Mouse (Mus musculus) testis, postnatal 10 days (tissue): Measurements from ENCODE around the gene Cdh16.
A peak's percentile ranks its signal among the peaks of the same experiment; 100 is the strongest.
"Not testable (repeated sequence)": the region's sequence is repeated elsewhere in the genome, so short reads cannot be mapped to it uniquely, and the experiment has no call there.

ENCODE experiments used
- DNase-seq: peaks from one replicate; pipeline ENCODE4 v3.0.0; 2021; ENCODE audit warnings: low spot score

The Cdh16 gene

DNA sequence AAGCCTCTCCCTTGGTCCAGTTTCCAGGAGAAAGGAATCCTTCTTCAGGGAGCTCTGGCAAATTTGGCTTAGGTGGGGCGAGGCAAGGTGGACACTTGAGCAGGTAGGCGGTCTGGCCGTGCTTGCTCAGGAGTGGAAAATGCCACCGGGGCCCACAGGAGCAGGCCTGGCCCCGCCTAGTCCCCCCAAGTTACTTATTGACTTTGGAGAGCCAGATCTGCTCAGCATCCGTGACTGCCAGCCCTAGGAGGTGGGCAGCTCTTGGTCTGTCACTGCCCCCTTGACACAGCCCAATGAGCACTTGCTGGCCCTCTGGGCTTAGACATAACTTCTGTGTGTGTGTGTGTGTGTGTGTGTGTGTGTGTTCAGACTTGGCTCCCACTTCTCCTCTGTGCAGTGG lies at the start of gene Cdh16:
Cdh16 (minus strand) TSS at position 236 of the 400 bp plus-strand sequence.
- no peak for DNase-seq

- no peak for DNase-seq
Measured at GRCm38 (mm10) chr8:104655614-104656013, 31.4 kb upstream of the Cdh16 start.

DNA sequence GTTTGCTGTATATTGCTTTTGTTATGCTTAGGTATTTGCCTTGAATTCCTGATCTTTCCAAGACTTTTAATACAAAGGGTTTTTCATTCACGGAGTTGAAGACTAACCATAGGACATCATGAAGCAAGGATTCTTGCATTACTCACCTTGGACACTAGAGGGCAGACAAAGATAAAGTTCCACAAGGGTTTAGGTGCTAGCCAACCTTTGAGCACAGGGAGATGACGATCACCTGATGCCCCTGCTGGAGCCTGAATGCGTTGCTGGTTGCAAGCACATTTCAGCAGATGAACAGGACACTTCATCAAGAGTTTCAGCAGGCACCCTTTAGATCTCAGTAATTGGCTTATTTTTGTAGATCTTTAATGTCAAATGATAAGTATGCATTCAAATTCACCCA lies 30.8 kb upstream of the Cdh16 start:
- peak; percentile 70 for DNase-seq

GRCm38 (mm10) chr8:104644187-104644586 lies 20.0 kb upstream of the Cdh16 start:
- not testable (repeated sequence) for DNase-seq

DNA sequence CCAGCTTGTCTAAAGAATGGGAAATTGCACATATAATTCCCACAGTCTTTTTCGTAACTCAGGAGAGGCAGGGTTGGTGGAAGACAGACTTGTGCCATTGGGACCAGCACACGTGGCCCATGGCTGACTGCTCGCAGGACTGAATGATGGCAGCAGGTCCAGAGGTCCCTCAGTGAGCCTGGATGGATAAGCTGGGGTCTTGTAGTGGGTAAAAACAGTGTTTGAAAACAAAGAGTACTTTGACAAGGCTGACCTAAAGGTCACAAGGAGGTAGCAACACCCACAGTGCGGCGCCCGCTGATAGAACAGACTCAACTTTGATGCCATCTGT lies 18.1 kb upstream of the Cdh16 start:
- no peak for DNase-seq

DNA sequence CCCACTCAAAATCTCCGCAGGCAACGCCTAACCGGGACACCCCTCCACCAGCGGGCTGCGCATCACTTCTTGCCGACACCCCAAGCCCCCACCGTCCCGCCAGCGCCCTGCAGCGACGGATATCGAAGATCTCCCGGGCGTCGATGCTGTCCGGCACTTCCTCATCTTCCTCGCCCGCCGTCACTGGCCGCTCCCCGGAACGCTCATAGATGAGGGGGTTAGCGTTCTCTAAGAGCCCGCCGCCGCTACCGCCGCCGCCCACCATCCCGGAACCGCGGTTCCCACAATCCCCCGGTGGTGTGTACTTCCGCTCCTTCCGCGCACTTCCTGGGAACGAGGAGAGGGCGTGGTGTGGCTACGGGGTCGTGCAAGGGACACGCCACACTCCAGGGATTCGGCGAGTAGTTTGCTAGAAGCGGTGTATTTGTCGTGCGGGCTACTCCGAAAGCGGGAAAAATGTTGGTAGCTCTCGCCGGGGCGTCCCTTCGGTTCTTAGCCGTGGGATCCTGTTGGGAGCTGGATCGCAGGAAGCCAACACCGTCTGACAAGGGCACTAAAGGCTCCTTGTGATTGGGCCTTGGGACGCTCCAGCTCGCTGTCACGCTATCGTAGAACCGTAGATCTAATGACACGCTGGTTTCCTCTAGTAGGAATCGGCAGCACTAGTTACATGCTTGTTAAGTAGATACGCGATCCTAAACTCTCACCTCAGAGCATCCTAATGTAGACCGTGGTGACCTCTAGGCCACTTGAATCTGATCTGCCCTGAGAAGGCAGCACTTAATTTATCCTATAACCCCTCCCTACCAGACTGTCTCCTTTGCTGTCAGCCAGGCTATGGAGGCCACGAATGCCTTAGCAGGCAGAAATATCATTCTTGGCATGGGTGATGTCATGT lies 17.5 kb upstream of the Cdh16 start, which contains the start of gene Ciao2b:
Ciao2b (minus strand) TSS at position 540 of the 898 bp plus-strand sequence.
- DNase-seq: peak; percentile 89

GRCm38 (mm10) chr8:104640831-104641370 lies 16.7 kb upstream of the Cdh16 start:
- DNase-seq: peak; percentile 38

DNA sequence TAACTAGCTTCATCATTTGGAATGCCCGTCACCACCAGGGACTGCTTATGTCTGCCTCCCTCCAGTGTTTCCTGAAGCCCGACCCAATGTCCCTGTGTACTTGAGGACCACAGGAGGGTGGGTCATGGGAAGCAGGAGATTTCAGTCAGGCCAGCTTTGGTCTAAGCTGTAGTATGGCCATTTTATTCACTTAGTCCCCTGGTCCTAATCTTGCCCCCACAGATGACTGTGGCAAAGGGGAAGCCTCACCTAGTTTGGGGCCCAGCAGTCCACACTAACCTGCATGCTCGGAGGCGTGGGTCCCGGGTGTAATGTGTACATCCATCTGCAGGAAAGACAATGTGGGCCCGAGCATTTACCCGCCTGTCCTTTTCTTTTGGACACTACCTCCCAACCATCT lies 16.0 kb upstream of the Cdh16 start:
- peak; percentile 29 for DNase-seq

DNA sequence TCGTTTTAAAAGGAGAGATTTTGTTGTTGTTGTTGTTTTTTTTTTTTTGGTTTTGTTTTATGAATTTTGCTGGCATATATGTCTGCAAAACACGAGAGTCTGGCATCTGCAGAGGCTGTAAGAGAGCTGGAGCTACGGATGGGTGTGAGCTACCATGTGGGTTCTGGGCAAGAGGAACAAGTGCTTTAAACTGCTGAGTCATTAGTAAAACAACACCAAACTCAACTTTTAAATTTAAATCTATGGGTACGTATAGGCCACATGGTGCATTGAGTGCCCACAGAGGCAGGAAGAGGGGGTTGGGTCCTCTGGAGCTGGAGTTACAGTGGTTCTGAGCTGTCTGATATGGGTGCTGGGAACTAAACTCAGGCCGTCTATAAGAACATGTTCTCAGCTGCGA lies 13.8 kb upstream of the Cdh16 start:
- DNase-seq: peak; percentile 25

DNA sequence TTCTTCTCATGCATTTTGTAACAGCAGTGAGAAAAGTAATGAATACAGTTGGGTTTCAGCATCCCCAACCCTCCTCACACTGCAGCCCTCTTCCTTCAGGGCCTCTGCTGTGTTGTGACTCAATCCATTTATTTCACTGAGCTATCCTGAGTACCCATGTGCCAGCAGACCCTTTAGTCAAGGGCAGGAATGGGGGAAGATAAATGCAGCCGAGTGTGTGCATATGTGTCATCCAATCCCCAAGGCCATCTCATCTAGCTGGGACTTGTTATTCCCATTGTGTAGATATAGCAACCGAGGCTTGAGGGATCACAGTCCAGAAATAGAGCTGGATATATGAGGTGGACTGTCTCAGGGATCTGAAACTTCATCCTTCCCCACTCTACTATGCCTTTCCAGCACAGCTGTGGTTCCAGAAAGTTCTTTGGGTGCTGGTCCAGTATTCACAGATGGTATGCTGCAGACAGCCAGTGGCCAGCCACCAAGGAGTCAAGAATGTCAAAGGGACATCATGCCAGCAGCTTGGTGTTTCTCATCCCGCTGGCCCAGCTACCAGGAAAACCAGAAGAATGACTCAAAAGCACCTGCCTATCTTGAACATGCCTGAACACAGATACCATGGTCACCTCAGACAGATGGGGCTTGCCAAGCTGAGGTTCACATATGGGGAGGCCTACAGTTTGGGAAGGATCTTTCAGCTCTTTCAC lies 11.0 kb upstream of the Cdh16 start:
- peak; percentile 29 for DNase-seq

GRCm38 (mm10) chr8:104633156-104633744 lies 9.1 kb upstream of the Cdh16 start:
- peak; percentile 40 for DNase-seq

DNA sequence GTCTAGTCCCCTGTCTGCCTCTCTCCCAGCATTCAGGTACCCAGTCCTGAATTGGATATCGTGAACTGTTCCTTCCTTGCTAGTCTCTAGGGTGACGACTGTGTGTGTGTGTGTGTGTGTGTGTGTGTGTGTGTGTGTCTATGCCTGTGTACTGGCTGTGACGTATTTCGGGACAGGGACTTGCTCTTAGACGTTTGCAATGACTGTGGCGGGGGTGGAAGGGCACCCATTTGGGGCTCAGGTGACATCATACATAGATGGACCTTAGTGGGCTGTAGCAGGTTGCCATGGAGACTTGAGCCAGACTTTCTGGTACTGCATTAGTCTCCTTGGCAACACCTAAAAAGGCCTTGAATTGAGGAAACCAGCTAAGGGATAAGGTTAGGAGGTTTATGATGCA lies 8.3 kb upstream of the Cdh16 start:
- DNase-seq: peak; percentile 34

DNA sequence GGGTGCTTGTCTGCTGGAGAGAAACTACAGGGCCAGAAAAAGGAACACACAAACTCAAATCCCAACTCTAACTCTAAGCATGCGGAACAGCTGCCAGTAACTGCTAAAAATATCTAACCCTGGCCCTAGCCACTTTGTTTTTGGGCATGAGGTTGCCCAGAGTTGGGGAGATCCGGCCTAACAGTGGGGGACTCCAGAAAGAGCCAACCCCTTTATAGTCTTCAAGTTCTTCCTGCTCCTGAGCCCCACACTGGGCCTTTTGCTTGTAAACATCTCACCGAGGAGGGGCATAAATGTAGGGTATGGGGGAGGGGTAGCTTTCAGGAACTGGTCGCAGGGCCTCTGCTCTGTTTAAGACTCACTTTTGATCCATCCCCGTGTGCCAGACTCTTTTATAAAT lies 7.8 kb upstream of the Cdh16 start:
- DNase-seq: peak; percentile 35

DNA sequence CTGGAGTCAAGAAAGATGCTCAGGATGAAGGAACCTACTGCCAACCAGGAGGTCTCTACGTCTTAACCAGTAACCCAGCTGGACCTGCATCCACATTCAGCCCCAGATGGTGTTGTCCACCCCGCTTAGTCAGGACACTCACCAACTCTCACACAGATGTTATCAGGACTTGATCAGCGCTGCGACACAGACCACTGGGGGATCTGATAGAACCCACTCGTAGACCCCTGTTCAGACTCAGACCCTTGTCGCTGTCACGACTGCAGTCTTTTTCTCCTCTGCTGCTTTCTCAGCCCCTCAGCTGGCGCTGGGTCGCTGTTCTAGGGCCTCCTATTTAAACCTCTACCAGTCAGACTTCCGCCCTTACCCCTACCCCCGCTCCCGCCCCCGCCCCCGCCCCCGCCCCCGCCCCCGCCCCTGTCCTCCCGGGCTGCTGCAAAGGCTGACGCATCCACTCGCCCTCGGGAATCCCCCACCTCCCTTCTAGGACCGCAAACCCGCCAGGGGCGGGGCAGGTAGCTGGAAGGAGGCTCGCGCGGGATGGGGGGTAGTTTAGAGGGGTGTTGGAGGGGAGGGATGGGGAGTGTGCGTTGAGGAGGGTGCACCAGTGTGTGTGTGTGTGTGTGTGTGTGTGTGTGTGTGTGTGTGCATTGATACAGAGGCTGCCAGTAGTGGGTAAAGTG lies 6.9 kb upstream of the Cdh16 start, which contains the start of gene Rrad:
Rrad (minus strand) TSS at position 347 of the 683 bp plus-strand sequence.
- DNase-seq: peak; percentile 58

DNA sequence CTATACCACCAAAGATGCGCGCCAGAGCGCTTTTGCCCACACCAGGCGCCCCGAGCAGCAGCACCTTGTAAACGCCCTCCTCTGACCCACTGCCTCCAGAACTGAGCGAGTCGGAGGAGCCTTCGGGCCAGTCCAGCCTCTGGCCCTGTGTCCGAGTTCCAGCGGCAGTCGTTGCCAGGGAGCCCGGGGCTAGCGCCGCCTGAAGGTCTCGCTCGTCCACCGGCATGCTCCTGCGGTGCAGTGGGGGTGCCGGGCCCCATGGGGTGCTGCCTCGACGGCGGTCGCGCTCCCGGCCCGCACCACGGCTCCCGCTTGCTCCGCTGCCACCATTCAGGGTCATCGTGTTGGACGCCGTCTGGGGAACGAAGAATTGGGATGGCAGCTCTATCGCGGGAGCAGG lies 6.4 kb upstream of the Cdh16 start:
- peak; percentile 55 for DNase-seq

DNA sequence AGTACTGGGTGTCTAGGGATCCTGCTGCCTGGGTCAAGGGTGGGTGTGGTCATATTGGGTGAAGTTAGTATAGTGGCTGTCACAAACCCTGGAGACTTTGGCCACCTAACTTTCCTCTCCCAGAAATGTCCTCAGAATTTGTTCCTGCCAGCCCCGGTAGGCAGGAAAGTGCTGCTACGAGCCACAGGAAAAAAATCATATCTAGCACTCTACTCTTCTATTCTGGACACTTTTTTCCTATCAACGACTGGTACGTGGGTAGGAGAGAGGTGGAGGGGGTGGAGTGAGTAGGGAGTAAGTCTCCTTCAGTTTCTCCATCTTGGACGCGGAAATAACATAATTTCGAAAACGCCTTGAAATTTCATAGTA lies 5.9 kb upstream of the Cdh16 start:
- DNase-seq: no peak

DNA sequence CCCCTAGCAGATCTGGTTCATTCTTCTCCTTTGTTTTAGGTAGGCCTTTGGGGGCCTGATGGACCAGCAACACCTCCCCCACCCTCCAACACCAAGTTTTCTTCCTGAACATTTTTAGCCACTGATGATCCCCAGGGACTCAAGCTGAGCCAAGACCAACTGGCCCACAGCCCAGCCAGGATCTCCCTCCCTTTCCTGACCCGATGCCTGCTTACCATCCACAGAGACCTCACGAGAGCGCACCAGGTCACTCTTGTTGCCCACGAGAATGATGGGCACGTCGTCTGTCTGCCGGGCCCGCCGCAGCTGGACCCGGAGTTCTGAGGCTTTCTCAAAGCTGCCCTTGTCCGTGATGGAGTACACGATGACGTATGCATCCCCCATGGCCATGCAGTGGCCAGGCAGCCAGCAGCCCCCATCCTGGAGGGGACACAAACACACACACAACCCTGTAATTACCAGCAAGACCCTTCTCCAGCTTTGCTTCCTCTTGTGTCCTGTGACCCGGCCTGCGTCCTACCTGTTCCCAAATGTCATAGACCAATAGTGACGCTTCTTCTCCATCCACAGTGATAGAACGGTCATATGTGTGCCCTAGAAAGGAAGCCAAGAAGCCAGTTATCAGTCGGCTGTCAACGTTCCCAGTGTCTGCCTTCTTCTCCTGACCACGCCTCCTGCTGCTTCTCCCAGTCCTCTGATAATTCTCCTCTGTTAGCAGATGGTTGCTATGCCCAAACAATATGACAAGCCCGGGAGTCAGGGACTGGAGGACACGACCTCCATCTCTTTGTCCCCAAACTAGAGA lies 5.3 kb upstream of the Cdh16 start:
- DNase-seq: peak; percentile 50

GRCm38 (mm10) chr8:104628402-104628801 lies 4.2 kb upstream of the Cdh16 start:
- peak; percentile 37 for DNase-seq

GRCm38 (mm10) chr8:104627065-104627740 lies 3.0 kb upstream of the Cdh16 start:
- DNase-seq: peak; percentile 19

GRCm38 (mm10) chr8:104620765-104621164 lies 3.4 kb downstream of the Cdh16 start:
- DNase-seq: no peak

DNA sequence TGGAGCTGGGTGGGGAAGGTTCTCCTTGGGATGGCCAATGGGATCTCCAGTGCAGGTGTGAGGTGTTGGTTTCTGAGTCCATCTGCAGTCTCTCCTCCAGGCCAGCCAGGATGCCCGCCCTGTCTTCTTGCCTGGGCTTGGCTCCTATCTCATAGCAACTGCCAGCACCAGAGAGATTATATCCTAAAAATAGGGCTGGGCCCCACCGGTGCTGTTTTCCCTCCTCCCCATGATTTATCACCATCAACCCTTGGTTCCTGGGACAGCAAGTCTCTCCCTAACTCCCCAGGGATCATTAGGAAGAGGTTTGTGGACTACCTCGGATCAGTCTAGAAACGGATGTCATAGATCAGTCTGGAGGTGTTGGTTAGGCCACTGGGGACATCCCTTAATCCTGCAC lies 11.1 kb downstream of the Cdh16 start:
- no peak for DNase-seq
